Mouse (Mus musculus) frontal cortex, adult (tissue): ENCODE results near the gene Gcgr.
"Not testable (repeated sequence)": the region's sequence is repeated elsewhere in the genome, so short reads cannot be mapped to it uniquely, and the experiment has no call there.

Source experiments
- ATAC-seq: cut with Nextera tagmentation; 2 replicates; pipeline ENCODE4 v1.9.2; 2017; ENCODE audit warnings: mild to moderate bottlenecking, moderate library complexity, mixed read lengths; ENCODE audit not compliant: low TSS enrichment

The Gcgr gene

DNA sequence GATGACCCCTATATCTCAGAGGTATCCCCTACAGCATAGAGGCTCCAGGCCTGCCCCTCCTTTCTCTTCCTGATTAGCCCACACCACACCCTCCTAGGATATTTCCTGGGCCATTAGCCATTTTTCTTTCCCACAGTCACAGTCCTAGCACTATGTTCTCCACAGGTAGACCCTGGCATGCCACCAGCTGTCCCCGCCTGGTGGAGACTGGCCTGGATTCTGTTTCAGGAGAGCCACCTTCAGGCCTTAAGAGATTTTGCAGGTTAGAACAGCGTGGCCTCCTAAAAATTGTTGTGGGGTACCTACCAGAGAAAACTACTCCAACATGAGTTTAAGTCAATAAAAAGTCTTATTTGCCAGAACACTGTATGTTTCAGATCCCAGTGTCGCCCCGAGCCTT lies 23.6 kb upstream of the Gcgr start:
- no peak for ATAC-seq

DNA sequence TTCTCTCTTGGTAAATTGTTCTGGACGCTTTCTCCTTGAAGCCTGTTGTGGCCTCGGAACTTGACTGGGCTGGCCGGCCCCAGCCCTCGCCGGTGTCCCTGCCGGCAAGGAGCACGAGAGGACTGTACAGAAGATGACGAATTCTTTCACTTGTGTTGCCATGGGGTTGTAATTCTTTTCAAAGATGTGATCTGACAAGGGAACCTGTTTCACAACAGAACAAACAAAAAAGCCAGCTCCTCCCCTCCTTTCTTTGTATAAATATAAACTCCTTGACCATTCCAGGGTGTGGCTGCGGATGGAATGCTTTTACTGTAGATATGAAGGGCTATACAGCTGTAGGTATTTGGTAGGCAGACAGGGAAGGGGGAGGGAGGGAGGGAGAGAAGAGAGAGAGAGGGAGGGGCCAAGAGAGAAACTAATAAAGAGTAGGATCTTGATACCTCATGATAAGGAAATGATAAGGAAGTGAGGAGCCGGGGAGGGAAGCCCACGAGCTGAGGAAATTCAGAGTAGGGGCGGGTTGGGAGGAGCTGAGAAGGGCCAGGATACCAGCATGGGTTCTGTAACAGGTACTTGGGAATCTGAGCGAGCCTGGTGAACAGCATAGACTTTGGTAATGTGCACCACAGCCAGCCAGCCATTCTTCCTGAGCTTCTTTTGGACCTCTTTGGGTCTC lies 22.7 kb upstream of the Gcgr start:
- ATAC-seq: no peak

DNA sequence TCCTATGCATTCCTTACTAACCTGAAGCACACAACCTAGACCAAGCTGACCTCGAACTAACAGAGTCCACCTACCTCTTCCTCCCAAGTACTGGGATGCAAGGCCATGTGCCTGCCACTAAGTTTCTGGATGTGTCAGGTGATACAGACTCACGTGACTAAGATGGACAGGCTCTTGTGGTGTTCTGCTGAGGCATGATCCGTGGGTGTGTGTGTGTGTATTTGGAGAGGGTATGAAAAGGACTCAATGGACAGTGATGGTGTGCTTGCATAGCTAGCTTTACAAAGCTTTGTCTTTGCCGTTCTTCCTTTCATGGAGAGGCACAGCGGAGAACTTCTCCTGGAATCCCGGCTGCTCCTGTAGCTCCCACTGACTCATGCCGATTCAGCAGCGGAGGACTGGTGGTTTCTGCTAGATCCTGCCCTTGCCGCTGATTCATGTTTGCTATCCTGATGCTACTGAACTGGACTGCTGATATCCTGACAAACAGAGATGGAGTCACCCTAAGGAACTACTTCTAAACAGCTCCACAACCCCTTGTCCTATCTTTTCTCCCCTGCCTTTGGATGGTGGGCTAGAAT lies 22.1 kb upstream of the Gcgr start:
- no peak for ATAC-seq

DNA sequence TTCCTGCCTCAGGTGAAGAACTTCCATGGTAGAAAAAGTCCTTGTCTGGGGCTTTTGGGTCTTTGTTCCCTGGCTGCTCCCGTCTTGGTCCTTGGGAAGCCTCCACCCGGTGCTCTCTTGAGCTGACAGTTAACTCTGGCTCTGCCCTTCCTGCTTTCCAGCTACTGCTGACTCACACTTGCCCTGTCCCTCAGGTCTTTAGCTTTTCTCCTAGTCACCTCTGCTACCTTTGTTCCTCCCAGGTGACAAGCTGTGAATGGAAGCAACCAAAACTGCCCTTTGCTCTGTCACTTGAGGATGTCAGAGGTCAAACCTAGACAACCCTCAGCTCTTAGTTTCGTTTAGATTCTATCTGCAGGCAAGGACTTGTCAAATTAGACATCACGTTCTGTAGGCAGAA lies 20.6 kb upstream of the Gcgr start:
- no peak for ATAC-seq

DNA sequence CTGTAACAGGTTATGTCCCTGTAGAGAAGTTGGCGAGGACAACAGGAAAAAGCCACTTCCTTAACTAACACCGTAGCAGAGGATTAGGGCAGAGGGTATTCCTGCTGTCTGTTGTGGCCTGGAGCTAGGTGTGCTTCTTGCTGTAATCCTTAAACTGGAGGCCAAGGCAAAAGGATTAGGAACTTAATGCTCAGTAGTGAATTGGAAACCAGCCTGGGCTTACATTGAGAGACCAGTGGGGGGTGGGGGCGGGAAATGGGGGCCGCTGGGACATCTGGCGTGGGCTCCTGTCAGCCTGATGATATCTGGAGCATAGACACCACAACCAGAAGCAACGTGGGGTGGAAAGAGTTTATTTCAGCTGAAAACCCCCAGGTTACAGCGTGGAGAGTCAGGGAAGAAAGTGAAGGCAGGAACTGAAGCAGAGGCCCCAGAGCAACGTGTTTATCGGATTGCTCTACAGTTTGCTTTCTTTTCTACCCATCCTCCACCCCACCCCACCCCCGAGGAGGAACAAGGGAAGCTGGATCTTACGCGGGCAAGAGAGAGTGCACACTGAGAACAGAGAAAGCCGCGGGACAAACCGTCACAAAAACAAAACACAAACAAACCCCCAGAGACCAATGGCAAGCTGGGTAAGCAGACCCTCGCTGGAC lies 20.0 kb upstream of the Gcgr start:
- ATAC-seq: no peak

DNA sequence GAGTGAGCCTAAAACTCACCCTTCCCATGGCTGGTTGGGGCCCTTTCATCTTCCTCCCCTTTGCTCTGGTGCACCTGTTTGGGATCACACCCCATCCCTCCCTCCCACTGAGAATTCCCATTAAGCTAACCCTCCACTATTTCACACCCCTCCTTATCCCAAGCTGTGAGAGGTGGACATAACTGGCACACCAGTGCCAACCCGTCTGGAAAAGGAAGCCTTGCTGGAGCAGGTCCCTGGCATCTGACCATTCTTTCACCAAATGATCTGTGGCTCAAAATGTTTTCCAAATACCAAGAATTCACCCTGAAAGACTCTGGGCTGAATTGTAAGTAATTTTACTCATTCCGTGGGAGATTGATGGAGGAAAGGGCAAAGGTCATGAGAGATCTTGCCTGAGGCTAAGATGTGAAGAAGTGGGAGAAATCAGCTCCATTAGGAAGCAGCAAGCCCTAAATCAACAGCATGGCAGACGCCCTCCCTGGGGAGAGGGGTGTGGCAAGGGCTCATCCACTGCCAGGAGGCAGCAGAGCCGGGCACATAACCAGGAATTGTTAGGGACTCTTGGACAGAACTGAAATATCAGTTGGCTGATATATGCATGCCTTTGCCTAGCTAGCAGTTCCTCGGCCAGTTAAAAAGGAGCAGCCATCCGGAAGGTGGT lies 17.6 kb upstream of the Gcgr start:
- no peak for ATAC-seq

DNA sequence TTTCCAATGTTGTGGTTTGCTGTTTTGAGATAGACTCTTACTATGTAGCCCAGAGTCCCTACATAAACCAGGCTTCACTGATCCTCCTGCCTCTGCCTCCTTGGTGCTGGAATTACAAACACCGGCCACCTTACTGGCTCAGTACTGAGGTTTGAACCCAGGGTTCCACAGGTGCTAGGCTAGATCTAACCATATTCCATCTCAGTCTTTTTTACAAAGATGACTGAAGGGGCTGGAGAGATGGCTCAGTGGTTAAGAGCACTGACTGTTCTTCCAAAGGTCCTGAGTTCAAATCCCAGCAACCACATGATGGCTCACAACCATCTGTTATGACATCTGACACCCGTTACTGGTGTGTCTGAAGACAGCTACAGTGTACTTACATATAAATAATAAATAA lies 16.2 kb upstream of the Gcgr start:
- not testable (repeated sequence) for ATAC-seq

DNA sequence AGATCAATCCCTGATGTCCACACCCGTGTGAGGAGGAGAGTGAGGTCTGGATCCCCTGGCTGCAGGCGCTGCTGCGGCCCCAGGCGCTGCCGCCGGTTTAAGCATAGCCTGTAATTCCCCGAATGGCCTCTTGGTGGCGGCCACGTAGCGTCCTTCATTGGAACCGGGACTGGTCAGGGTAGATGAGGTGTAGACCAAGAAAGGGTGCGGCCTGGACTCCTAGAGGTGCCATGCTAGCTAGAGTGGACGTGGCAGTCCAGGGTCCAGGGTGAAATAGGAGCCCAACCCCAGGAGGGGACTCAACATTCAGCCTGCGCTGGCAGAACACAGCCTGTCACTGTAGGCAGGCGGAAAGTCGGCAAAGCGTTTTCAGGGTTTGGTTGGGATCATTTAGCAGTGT lies 14.9 kb upstream of the Gcgr start:
- ATAC-seq: peak; percentile 66; the same call in 1 of the 2 replicates

DNA sequence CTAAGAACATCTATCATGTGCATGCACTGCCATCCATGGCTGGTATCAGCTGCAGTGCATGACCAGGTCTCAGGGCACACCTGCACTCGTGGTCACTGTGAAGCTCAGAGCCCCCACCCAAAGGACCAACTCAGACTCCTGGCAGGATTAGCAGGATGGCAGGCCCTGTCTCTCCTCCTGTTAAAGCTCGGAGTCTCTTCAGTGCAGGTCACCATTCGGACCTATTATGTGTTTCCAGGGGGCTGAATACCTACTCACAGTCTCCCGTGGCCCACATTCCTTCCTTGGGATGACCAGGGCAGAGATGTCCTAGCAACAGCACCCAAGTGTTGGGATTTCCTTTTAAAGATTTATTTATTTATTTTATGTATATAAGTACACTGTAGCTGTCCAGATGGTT lies 13.4 kb upstream of the Gcgr start:
- ATAC-seq: no peak

DNA sequence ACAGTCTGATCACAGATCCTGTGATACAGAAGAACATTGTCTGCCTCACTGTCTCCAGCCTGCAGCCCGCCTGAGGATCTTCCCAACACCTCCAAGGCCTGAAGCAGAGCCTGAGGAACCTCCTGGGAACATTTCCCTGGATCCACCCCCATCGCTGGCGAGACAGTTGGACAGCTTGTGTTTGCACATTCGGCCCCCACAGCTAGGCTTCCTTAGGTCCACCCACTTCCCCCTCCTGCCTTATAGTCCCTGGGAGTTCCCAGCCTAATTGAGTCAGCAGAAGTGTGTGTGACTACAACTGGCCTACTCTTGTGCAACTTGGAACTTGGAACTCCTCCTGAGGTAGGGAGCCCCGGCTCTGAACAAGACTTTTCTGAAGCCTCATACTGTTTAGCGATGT lies 12.5 kb upstream of the Gcgr start:
- peak; percentile 96 for ATAC-seq

DNA sequence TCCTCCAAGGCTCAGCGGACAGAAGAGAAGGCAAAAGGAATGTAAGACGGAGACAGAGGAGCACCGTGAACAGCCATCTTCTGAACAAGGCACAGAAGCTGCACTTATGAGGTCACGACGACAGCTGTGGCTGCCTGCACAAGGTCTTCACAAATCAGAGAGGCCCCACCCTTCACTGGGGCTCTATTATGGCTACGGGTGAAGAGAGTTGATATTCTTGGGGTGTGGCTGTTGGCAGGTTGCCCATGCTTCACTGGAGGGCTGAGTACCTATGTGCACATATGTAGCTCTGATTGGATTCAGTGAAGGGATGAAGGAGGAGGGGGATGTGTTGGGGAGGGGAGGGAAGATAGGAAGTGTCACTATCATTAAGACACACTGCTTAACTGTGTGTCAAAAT lies 11.9 kb upstream of the Gcgr start:
- ATAC-seq: no peak

DNA sequence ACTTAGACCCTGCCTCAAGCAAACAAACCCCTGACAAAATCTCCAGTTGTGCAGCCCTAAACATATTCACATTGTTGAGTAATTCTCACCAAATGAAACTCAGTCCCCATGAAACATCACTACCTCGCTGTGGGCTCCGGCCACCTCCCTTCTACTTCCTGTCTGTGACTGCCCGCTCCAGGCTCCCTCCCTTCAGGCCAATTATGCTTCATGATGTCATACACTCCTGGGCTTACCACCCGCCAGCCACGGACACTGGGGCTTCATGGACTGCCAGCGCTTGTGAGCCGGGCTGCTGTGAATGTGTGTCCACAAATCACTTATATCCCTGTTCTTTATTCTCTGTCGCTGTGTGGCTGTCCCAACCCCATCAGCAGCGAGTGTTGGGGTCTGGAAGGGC lies 10.8 kb upstream of the Gcgr start:
- no peak for ATAC-seq

DNA sequence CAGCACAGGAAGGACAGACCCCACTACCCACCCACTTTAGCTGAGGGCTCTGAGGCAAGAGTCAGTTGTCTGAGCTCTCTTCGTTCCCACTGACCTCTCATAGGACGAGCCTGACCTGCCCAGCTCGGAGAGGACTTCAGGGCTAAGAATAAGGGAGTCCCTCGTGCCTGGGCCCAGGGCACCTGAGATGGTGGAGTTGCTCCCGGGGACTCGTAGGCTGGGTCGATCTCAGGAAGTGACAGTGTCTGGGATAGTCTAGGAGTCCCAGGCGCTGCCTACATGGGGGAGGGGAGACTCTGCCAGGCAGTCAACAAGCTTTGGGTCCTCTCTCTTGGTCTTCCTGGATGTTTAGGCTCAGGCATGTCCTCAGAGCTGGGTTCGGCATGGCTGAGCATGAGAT lies 10.0 kb upstream of the Gcgr start:
- no peak for ATAC-seq

DNA sequence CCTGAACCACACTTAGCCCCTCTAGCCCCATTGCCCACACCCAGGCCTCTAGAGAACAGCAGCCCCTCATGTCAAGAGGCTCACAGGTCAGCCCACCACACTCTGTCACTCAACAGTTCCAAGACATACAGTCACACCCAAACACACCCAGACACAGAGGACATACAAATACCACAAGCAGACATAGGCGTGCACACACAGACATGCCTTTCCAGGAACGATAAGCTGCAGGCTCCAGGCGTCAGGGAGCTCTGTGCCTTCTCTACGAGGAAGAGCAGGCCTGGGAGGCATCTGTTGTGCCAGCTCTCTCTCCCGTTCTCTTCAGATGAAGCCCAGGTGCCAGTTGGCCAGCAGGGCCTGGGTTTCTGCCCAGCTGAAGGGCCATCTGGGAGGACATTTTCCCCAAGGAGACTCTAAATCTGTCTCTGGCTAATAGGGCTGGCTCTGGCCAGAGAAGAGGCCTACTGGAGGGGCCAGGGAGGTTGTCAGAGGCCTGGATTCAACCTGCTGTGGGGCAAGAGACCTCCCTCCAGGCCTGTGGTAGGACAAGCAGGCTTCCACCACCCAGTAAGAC lies 9.4 kb upstream of the Gcgr start:
- ATAC-seq: no peak

DNA sequence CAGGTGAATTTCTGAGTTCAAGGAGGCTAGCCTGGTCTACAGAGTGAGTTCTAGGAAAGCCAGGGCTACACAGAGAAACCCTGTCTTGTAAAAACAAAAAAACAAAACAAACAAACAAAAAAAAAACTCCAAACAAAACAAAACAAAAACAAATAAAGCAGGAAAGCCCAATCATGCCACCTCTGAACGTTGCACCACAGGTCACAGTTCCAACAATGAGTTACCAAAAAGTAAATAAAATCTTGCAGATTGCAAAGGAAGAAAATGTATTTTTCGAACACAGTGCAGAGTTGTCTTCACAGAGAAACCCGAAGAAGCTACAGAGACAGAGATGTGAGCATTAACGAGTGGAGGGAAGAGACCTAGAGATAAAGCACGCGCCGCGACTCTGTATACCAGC lies 7.9 kb upstream of the Gcgr start:
- ATAC-seq: no peak

DNA sequence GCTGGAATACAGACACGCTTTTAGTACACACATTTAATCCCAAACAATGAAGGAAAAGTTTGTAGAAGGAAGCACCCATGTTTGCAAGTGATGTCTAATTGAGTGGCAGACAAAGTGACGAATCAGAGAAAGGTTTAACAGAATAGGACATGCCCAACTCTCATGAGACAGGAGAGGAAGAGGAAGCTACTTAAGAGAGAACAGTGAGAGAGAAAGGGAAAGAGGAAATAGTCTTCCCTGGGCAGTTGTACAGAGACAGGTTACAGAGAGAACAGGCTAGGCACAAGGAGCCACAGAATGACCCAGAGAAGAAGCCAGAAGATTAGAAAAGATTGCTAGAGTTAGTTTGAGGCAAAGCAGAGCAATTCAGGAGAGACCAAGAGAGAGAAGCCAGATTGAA lies 4.5 kb upstream of the Gcgr start:
- no peak for ATAC-seq

DNA sequence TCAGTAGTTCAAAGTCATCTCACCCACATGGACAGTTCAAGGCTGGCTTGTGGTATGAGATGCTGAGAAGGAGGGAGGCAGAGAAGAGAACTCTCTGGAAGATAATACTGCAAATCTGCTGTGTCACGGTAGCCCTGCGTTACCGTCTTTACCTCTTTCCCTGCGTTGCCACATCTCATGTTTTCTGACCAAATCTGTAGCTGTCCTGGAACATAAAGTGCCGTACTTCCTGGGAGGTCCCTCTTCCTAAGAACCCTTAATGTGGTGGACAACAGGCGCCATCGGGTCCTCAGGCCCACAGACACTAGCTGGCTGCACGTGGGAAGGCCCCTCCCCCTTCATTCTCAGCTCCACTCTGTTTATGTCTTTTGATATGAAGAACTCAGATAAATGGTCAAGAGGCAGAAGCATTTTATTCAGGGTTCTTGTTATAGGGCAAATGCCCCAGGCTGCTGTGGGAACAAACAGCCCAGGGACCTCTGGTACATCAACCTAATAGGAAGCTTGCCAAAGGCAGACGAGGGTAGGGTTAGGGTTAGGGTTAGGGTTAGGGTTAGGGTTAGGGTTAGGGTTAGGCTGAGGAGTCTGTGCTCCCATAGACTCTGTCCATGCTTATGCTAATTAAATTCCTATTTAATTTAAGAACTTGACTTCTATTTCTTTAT lies 2.7 kb upstream of the Gcgr start:
- no peak for ATAC-seq

DNA sequence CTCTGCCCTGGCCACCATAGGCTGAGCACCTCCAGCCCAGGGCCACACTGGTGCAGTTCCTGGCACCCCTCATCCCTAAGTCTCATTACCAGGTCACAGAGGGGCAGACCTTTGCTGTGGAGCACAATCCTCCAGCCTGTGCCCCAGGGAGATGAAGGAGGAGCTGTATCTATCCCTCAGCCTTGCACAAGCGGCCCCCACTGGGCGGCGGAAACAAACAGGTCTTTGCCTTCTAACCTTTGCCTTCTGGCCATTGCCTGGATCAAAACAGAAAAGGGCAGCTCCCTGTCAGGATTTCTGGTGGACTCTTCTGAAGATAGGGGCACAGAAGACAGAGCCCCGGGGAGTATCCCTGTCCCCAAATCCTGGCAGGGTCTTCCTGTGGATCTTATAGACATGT lies 1.6 kb upstream of the Gcgr start:
- no peak for ATAC-seq

DNA sequence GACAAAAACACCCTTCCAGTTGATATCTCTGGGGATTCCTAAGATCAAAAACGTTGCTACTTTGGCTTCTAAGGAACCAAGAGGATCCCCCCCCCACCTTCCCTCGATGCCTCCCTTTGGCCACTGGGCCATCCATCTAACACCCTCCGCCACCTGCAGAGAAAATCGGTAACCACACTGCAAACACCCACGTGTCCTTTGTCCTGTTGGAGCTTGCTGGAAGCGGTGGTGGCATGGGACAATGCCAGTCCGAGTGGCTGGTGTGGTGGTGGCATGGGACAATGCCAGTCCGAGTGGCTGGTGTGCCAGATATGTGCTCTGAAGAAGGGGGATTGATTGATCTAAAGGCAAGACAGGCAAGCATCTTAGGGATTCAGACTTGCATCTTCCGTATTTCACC lies 1.1 kb downstream of the Gcgr start:
- no peak for ATAC-seq

DNA sequence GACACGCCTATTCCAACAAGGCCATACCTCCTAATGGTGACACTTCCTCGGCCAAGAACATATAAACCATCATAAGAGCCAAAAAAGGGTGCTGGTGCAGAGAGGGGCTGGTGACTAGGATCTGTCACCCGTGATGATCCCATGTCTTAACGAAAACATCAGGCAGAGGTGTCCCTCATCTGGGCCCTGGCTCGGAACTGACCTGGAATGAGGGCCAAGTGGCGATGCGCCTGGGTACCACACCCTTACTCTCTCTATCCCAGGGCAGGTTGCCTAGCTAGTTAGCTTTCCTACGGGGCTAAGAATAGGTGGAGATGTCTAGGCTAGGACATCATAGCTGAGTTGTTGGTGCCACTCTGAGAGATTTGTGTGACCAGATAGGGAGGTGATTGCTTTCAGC lies 3.6 kb downstream of the Gcgr start:
- no peak for ATAC-seq

DNA sequence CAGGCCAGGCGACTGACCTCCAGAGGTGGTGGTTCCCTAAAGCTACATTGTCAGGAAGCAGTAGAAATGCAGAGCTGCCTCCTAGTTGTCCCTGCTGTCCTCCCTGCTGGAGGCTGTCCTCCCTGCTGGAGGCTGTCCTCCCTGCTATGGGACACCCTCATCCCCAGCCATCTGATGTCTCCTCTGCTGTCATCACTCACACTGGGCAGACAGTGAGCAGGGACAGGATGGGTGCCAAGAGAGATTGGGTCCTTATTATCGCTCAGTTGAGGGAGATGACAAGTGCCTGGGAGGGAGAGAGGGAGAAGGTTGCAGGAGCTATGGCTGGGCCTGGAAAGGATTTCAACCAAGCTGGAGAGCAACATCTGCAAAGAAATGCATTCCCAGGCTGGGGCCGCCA lies 4.6 kb downstream of the Gcgr start:
- no peak for ATAC-seq

DNA sequence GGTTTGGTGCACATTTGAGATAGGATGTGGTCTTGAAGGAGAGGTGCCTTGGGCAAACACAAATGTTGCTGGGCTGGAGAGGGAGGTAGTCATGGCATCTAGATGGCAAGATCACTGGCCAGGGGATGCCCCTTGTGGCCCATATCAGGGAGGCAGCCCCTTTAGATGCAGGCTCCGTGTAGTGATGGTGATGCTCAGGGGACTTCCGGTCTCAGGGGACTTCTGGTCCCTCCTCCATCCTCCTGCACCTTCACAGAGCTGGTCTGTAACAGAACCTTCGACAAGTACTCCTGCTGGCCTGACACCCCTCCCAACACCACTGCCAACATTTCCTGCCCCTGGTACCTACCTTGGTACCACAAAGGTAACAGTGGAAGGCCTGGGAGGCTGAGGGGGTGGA lies 5.3 kb downstream of the Gcgr start:
- no peak for ATAC-seq
